Mouse (Mus musculus): ENCODE measurements around the gene Sumf1.

GRCm38 (mm10) chr6:108142796-108143195 lies 42.6 kb downstream of the Sumf1 start:
- TF ChIP-seq CTCF (IDR thresholded peaks at IDR 0.05; ENCODE audit: insufficient read depth, low read length) (no peak), POLR2A (IDR thresholded peaks at IDR 0.05; ENCODE audit: borderline replicate concordance, extremely low read depth, low read depth, low read length) (no peak)
